Mouse (Mus musculus): ENCODE data around the gene Chrnd.
A peak's percentile ranks its signal among the peaks of the same experiment; 100 is the strongest.

The Chrnd gene

GRCm38 (mm10) chr1:87184751-87185139, 5.7 kb upstream of the Chrnd start:
- peak; percentile 84 to 89 for DNase-seq

- no peak for DNase-seq
Observed at GRCm38 (mm10) chr1:87185526-87185925, 4.9 kb upstream of the Chrnd start.

GRCm38 (mm10) chr1:87186261-87187036, 4.0 kb upstream of the Chrnd start:
- peak; percentile 31 to 42 for DNase-seq

GRCm38 (mm10) chr1:87187037-87187355, 3.4 kb upstream of the Chrnd start:
- peak; percentile 86 to 87 for DNase-seq

- peak in 1 of 2 experiments; percentile 14 for DNase-seq
Observed at GRCm38 (mm10) chr1:87197296-87197695, 6.9 kb downstream of the Chrnd start.

- DNase-seq = no peak
Observed at GRCm38 (mm10) chr1:87198119-87199065, 8.0 kb downstream of the Chrnd start.

GRCm38 (mm10) chr1:87200811-87201210, 10.4 kb downstream of the Chrnd start:
- DNase-seq = no peak

GRCm38 (mm10) chr1:87201848-87202247, 11.4 kb downstream of the Chrnd start:
- DNase-seq = no peak

GRCm38 (mm10) chr1:87203779-87204178, 13.4 kb downstream of the Chrnd start:
- DNase-seq = no peak

GRCm38 (mm10) chr1:87204465-87204864, 14.1 kb downstream of the Chrnd start, which contains the start of gene Chrng:
Chrng (plus strand) TSS chr1:87204657.
- no peak for DNase-seq

- no peak for DNase-seq
Observed at GRCm38 (mm10) chr1:87205038-87205437, 14.6 kb downstream of the Chrnd start.

- no peak for DNase-seq
Observed at GRCm38 (mm10) chr1:87205502-87205901, 15.1 kb downstream of the Chrnd start.

GRCm38 (mm10) chr1:87206339-87206738, 15.9 kb downstream of the Chrnd start:
- peak; percentile 47 to 62 for DNase-seq

- DNase-seq = no peak
Observed at GRCm38 (mm10) chr1:87211431-87211830, 21.0 kb downstream of the Chrnd start.

GRCm38 (mm10) chr1:87213735-87214704, 23.6 kb downstream of the Chrnd start, which contains the start of gene Eif4e2:
Eif4e2 (plus strand) TSS chr1:87213914.
- DNase-seq = peak; percentile 95 to 98

- no peak for DNase-seq
Observed at GRCm38 (mm10) chr1:87214748-87215147, 24.3 kb downstream of the Chrnd start.

- DNase-seq = no peak
Observed at GRCm38 (mm10) chr1:87217938-87218337, 27.5 kb downstream of the Chrnd start.

- DNase-seq = no peak
Observed at GRCm38 (mm10) chr1:87225739-87226138, 35.3 kb downstream of the Chrnd start.

- DNase-seq = no peak
Observed at GRCm38 (mm10) chr1:87226409-87227159, 36.2 kb downstream of the Chrnd start.

GRCm38 (mm10) chr1:87227160-87227550, 36.7 kb downstream of the Chrnd start:
- DNase-seq = no peak

GRCm38 (mm10) chr1:87230606-87231005, 40.2 kb downstream of the Chrnd start:
- DNase-seq = no peak

- DNase-seq = peak; percentile 20 to 28
Observed at GRCm38 (mm10) chr1:87232197-87232596, 41.8 kb downstream of the Chrnd start.
